Mouse (Mus musculus) neural tube, embryonic 10.5 days (tissue): ENCODE measurements around the gene Rps15.

Experiments used
- DNase-seq: peaks from one replicate; pipeline ENCODE4 v3.0.0-alpha.2; 2017; ENCODE audit warnings: low spot score; ENCODE audit errors: extremely low spot score

Rps15 gene

GRCm38 (mm10) chr10:80341491-80342304 lies 49.4 kb downstream of the Rps15 start:
- peak; percentile 36 for DNase-seq

DNA sequence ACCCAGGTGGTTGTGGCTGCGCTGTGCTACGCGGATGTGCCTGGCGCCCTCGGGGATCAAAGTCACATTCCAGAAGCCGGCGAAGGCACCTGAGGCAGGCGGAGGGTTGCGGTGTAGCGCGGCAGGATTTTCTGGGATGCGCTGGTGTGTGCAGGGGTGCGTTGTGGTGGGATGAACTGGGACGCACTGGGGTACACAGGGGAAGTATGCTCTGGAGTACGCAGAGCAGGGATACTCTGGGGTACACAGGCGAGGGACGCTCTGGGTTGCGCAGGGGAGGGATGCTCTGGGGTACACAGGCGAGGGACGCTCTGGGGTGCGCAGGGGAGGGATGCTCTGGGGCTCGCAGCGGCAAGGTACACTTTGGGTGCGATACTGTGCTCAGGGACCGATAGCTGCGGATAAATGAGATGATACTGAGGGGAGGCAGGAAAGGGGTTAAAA lies 50.1 kb downstream of the Rps15 start:
- DNase-seq = no peak

DNA sequence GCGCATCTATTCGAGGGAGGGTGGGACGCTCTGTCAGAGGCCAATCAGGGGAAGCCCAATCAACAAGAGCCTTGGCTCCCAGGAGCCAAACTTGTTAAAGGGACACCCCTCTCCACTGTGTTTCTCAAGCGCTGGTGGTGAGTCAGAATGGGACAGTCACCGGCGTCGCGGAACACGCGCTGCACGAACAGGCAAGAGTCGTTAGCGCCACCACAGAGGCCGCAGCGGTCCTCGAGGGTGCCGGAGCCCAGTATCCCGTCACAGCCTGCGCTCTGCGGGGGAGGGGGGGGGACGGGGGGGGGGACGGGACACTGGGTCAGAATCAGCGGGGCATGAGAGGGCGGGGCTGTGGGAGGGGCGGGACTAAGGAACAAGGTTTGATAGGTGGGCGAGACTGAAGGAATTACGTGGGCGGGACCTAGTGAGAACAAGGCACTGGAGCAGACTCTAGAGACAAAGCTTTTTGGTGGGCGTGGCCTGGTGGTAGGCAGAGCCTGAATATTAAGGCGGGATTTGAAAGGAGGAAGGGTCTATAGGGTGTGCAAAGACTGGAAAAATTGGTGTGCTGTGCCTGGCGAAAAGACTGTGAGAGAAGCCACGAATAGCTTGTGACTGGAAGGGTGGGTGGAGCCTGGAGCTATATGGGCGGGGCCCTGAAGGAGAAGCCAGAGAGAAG lies 50.6 kb downstream of the Rps15 start:
- peak; percentile 66 for DNase-seq

- no peak for DNase-seq
These were observed 51.2 kb downstream of the Rps15 start for GRCm38 (mm10) chr10:80343425-80343895.
